Mouse (Mus musculus) liver, embryonic 14 days (tissue): ENCODE results near the gene Snurf. TPM values are rescaled to one million over a fixed set of nuclear protein-coding genes. Genes with fewer than 3 reads are reported as not detected.

Experiments used
- polyA plus RNA-seq: library from polyadenylated mRNA; depleted of rRNA; stranded (reverse); fragments of >200 nt; gene quantifications from 2 replicates; pipeline ENCODE4 v1.2.3, GENCODE M21; 2012; rRNA removed

The Snurf gene
- polyA plus RNA-seq = not detected in 2 replicates

DNA sequence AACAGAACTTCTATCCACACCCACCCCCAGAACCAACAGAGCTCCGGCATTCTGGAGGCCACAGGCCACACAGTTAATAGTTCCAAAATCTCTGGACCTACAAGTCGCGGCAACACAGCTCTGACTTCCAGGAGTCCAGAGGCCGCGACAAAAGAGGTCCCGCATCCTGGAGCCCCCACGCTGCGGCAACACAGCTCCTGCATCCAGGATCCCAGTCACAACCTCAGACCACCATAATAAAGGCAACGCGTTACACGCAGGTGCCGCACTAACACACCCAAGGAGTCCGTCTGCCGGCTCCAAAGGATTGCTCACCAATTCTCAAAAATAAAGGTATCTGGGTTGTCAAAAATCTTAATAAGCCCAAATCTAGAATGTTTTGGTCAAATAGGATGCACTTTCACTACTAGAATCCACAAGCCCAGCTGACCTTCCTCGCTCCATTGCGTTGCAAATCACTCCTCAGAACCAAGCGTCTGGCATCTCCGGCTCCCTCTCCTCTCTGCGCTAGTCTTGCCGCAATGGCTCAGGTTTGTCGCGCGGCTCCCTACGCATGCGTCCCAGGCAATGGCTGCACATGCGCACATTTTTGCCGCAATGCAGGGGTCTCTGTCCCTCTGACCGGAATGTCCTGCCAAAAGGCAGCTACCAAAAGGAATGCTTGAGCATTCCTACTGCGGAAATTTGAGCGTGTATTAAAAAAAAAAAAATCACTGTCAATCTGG, at the start of gene Snurf, which contains the start of gene Gm38393:
Snurf (minus strand) TSS at position 444 of the 725 bp plus-strand sequence.
Gm38393 (minus strand) TSS at position 459 of the 725 bp plus-strand sequence.

Other genes with a start within 250 kb of the Snurf start
- 0.68 and 0.91 TPM in 2 replicates for gene Gm38393, start within 50 bp of the Snurf start, polyA plus RNA-seq
- 4.9 and 5.2 TPM in 2 replicates for gene Snrpn, start 135.2 kb upstream of the Snurf start, polyA plus RNA-seq